18 mouse cellular contexts compared by ENCODE assay signal in the genomic region with DNA sequence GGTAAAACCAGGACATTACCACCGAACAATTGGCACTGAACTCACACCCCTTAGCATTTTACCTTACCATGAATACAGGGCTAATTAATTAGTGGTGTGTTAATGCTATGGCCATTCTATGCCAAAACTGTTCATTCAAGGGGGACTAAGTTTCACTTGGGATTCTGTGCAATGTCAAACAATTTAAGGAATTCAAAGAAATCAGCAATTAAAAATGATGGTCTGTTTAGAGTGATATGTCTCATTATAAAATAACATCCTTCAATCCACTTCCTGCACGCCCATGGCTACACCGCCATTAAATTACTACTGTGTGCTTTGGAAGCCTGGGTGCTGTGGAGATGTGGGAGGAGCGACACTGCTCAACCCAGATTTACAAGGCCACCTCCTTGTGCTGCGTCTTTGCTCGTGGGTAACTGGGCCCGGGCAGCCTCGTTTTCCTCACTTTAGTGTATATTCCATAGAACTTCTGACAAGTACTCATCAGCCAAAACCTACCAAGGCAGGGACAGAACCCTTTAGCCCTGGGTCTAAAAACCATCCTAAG.
"Had no signal": no experiment of that assay in that cellular context is flagged by ENCODE, and none has a peak within 500 bp of the region (broad histone marks: within the 10 kb centered on the region; RNA-seq: fewer than 3 reads in every experiment).

No protein-coding gene starts in this region.

- H3K9me3 ChIP-seq: midbrain, embryonic 10.5 days; midbrain, embryonic 13.5 days; midbrain, embryonic 15.5 days; neural tube, embryonic 13.5 days; neural tube, embryonic 15.5 days had no signal

- H3K27me3 ChIP-seq: midbrain, embryonic 13.5 days; midbrain, embryonic 15.5 days; neural tube, embryonic 13.5 days; neural tube, embryonic 15.5 days had no signal

- H3K4me3 ChIP-seq: midbrain, embryonic 10.5 days; midbrain, embryonic 13.5 days; midbrain, embryonic 15.5 days; myocyte; neural tube, embryonic 13.5 days; neural tube, embryonic 15.5 days had no signal

- DNase-seq: lung, adult 18-20 months; lung, embryonic 14.5 days; lung, postnatal 10 days; lung, postnatal 4 days; retina, postnatal 1 day; right cerebral cortex, adult 18-20 months; right cerebral cortex, postnatal 25 days; right cerebral cortex, postnatal 4 days; thymus, adult 18-20 months; thymus, postnatal 14 days; thymus, postnatal 36 days had no signal

- H3K27ac ChIP-seq: liver, embryonic 14.5 days; midbrain, embryonic 10.5 days; midbrain, embryonic 13.5 days; midbrain, embryonic 15.5 days; neural tube, embryonic 13.5 days; neural tube, embryonic 15.5 days had no signal

- H3K36me3 ChIP-seq: midbrain, embryonic 10.5 days; midbrain, embryonic 13.5 days; midbrain, embryonic 15.5 days; neural tube, embryonic 13.5 days had no signal

- H3K4me1 ChIP-seq: midbrain, embryonic 15.5 days had no signal

- H3K4me2 ChIP-seq: lung, embryonic 14.5 days; midbrain, embryonic 13.5 days; midbrain, embryonic 15.5 days; neural tube, embryonic 13.5 days; neural tube, embryonic 15.5 days had no signal

- ATAC-seq: midbrain, embryonic 13.5 days; midbrain, embryonic 15.5 days had no signal

- H3K9ac ChIP-seq: liver, embryonic 14.5 days; lung, embryonic 14.5 days; midbrain, embryonic 13.5 days; midbrain, embryonic 15.5 days; neural tube, embryonic 13.5 days; neural tube, embryonic 15.5 days had no signal
